Mouse (Mus musculus) kidney, adult 8-10 months (tissue): ENCODE data around the gene Hs2st1.

Experiments
- DNase-seq, 2 experiments: peaks; one replicate each; pipeline ENCODE4 v3.0.0; 2022

Gene Hs2st1

DNA sequence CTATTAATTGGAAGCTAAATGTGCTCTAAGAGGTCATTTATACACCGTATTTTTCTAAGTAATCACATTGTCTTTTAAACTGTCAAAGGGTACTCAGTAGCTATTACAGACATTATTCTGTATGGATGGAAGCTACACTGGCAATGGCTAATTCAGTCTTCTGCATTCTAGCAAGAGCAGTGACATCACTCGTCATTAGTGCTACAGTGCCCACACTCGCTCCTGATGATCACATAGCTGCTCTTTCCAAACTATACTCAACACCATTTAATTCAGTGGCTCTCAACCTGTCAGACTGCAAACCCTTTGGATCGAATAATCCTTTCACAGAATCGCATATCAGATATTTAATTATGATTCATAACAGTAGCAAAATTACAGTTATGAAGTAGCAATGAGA is 19.3 kb downstream of the Hs2st1 start:
- no peak for DNase-seq

- DNase-seq: no peak
Measured at GRCm38 (mm10) chr3:144550036-144550435, 19.9 kb downstream of the Hs2st1 start.

DNA sequence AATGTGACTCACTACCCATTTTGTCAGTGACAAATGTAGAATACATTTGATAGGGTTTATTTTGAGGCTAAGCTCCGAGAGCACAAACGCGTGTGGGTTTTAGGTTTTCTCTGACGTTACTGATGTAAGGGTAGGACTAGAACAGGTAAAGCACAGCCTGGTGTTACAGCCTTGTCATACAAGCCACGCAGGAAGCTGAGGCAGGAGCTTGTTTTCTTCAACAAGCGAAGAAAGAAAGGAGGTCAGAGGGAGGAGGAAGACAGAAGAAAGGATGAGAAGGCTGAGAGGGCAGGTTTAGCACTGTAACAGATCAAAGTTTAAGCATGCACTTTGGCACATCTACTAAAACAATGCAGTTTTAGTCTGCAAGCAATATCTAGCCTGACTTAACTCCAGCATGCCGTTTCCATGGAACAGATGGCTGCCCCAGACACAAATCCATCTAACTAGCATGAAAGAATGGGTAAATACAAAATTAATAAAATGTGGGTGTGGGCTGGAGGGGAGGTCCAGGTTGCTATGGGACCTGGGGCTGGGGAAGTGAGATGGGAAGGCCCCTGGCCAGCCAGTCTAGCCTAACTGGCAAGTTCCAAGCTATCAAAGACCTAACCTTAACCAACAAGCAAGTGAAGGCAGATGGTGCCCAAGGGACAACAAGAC is 21.7 kb downstream of the Hs2st1 start:
- no peak for DNase-seq

DNA sequence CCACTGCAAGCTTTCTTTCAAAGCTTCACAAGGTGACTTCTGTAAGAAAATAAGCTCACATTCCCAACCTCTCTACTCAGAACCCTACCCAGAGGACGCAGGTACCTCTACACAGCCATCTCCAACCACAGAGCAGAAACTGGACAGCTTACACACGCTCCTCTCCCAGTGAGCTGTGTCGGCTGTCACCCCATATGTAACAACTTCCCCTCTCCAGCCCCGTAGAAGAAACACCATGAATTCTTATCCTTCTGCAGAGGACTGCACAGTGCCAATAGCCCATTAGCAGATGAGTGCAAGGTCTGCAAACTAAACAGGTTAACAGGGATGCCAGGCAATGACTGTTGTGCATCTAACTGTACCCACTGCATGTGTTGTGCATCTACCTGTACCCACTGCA is 23.5 kb downstream of the Hs2st1 start:
- no peak for DNase-seq

DNA sequence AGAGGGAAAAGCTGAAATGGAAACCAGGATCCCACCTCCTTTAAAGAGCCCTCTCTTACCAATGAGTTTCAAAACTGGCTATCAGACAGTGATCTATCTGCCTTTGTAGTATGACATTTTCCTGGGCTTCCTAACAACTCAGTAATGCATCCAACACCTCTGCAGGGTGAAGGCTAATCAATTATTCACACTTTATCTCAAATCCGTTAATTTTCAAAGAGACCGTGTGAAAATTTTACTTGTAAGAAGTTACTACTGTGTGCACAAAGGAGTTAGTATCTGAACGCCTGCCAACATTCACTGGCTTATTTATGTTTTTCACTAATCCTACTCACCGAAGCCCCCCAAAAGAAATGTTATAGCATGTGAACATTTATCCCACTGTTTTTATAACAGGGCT is 24.1 kb downstream of the Hs2st1 start:
- no peak for DNase-seq

GRCm38 (mm10) chr3:144545152-144545551 is 24.8 kb downstream of the Hs2st1 start:
- DNase-seq: no peak

DNA sequence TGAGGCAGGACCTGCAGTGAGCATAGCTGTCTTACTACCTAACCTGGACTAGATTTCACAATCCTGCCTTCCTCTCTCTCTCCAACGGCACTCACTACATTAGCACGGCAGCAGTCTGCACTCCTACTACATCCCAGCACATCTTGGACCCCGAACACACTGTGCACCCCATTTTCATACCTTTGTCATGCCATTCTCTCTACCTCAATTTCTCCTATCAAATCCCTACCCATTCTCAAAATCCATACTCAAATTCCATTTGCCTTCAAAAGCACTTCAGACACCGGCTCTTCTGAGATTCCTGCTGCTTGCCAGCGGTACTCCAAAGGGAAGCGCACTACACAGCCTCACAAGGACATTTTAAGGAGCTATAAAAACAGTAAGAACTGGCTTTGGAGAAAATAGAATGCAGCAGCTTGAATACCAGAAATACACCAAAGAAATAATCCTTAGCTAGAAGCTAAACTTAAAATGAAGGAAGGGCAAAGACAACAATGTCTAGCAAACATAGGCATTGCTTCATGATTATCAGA is 28.0 kb downstream of the Hs2st1 start:
- DNase-seq: no peak

DNA sequence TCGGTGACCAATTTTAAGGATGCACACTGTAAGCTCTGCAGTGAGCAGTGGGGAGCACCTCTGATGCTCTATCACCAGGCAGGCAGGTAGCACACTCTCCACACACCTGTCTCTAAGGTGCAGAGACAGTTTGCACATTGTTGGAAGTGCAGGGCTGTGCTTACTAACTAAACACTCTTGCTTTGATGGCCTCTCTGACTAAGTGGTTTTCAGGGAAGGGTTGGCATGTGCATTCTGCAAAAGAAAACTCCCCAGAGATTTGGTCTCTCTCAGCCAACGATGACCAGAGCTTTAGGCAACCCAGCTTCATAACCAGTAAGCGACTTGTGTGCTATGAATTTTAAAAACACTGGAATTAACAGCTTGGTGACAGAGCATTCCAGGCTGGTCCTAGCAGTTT is 29.2 kb downstream of the Hs2st1 start:
- no peak for DNase-seq

- no peak for DNase-seq
Measured at GRCm38 (mm10) chr3:144539051-144539450, 30.9 kb downstream of the Hs2st1 start.

DNA sequence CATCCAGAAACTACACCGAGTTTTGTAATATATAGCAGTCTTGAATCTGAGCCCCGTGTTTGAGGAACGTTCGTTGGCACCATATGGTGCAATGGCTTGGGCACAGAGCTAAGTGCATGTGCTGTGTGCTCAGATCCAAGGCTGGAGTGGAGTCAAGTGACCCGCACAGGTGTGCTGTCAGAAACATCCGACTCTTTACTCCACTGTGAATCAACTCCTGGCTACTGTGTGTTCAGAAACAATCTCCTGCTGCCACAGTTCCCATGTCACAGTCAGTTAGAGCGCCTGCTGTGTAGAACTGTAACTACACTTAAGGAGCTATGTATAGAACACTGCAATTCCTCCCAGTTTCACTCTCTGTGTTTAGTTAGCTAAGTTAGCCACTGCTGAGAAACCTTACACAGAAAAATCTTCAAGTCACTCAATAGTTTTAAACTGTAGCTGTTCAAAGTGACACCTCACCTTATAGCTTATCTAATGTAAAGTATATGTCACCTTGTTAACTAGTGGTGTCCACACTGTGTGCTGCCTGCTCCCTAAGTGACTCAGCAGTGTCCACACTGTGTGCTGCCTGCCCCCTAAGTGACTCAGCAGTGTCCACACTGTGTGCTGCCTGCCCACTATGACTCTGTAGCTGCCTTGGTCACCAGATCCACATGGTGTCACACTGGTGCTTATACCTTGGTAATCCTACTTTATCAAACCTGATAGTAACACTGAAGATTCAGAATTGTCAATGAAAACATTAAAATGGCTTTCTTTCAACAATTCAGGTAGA is 32.7 kb downstream of the Hs2st1 start:
- DNase-seq: no peak

GRCm38 (mm10) chr3:144535056-144535455 is 34.9 kb downstream of the Hs2st1 start:
- DNase-seq: no peak

- DNase-seq: peak; percentile 15 to 27
Measured at GRCm38 (mm10) chr3:144531023-144531422, 39.0 kb downstream of the Hs2st1 start.

DNA sequence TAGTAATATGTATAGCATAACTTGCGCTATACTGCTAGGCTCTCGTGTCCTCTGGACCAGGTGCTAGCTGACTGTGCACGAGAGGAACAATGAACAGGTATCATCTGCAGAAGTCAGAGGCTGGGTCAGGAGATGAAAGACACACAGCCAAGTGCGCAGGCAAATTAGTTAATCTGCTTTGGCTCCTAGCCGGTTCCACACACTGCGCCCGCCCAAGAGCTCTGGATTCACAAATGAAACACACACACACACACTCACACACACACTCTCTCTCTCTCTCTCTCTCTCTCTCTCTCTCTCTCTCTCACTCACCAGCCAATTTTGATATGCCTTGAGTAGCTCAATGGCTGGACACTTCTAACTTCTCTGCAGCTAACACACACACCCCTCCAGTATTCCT is 42.1 kb downstream of the Hs2st1 start:
- DNase-seq: no peak

DNA sequence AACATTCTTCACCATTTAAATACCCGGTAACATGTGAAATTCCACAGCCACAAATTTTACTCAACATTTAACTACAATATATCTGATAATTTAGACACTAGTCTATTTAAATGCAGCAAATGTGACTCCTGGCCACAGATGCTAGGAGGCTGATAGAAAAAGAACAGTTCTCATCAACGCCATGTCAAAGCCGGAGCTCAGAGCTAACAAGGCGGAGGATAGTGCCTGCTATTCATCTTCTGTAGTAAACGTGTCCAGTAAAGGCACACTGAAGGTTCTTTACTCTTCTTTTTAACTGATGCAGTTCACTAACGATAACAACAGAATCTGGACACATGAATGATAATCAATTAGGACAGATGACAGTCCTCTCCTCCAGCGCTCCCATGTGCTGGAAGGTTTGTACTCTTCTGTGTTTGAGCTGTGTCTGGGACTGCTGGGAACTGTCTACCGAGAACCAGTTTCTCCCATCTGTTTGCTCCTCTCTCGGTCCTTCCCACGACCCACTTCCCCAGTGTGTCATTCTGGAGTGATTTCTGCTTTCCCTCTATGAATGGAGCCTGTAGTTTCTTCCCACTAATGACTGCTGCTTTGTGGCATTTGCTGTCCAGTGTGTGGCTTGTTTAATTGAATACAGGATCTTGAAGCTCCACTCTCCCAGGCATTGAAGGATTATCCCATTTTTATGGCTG is 50.3 kb downstream of the Hs2st1 start:
- DNase-seq: no peak

DNA sequence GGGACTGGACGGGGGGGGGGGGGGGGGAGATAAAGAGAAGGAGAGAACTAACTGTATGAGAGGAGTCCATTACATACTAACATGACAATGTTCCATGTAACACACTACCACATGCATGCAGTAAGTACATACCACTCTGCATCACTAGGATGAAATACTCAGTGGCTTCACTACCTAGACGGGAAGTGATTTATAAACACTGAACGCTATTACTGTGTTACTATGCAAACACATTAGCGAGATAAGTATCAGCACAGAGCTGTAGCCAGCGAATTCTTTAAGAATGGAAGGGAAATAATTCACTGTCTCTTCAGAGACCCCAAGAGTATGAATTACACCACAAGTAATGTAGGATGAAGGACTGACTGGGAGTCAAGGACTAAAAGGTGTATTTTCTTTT is 51.1 kb downstream of the Hs2st1 start:
- DNase-seq: no peak

DNA sequence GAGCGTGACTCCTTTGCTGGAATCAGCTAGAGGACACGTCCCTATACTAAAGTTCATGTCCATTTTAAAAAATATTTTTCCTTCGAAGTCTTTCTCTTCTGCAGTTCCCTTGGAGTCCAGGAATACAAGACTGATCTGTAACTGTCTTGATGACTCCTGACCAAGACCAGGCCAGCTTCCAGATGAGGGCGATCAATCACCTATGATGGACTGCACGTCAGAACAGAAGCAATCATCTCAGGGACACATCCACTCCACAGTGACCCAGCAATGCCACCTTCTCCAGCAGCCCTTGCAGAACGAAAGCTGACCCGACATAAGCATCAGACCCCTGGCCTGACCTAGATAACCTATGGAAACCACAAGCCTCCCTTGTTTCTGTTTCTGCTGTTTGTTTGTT is 54.7 kb downstream of the Hs2st1 start:
- no peak for DNase-seq

GRCm38 (mm10) chr3:144514122-144514505 is 55.9 kb downstream of the Hs2st1 start:
- peak in 1 of 2 experiments; percentile 18 for DNase-seq

GRCm38 (mm10) chr3:144513169-144514121 is 56.5 kb downstream of the Hs2st1 start:
- DNase-seq: no peak

GRCm38 (mm10) chr3:144510724-144511123 is 59.3 kb downstream of the Hs2st1 start:
- no peak for DNase-seq

GRCm38 (mm10) chr3:144508342-144508741 is 61.6 kb downstream of the Hs2st1 start:
- DNase-seq: no peak

GRCm38 (mm10) chr3:144507885-144508284 is 62.1 kb downstream of the Hs2st1 start:
- DNase-seq: no peak

DNA sequence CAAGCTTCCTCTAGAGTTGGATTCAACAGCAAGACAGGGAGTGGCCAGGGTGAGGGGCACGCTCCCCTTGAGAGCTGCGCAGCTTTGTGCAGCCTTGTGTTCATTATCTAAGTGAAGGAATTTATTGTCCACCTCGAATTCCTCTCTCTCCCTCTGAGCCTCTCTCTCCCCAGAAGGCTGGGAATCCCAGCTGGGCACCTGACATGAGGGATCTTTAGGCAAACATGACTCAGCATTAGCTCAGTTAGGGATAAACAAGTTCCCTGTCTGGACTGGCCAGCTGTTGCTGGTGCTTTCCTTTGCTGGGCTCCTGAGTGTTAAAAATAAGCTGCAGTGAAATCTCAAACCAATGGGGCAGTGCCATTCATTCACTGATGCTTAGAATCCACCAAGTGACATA is 63.8 kb downstream of the Hs2st1 start:
- no peak for DNase-seq

DNA sequence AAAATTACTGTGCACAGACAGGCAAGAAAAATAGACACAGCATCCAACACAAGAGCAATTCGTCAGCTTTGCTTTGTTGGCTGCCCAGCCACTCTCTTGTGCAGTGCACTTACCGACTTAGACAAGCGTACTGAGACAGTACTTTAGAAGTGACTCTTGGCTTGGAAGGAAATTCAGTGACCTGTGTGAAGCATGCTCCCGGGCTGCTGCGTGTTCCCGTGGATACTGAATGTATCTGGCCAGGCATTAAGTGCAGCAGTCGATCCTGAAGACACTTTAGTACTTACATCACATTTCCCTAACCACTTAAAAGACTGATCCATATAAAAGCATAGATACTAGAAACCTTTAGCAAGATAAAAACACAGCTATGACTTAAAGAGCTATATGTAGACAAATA is 68.1 kb downstream of the Hs2st1 start:
- no peak for DNase-seq
